Mouse (Mus musculus) liver, embryonic 14.5 days (tissue): ENCODE results near the gene Muc2.

ENCODE experiments used
- CTCF ChIP-seq: IDR thresholded peaks from 2 replicates; pipeline ENCODE4 v1.5.1; 2016; ENCODE audit warnings: antibody characterized with exemption, low read depth, control low read depth
- EP300 ChIP-seq: IDR thresholded peaks from 2 replicates; pipeline ENCODE4 v1.6.1; 2016; ENCODE audit warnings: antibody characterized with exemption, low read depth

- TF ChIP-seq EP300 (no peak; the same call in 1 of the 2 replicates), CTCF (peak; percentile 91)
Measured at GRCm38 (mm10) chr7:141670999-141671398, 19.1 kb upstream of the Muc2 start.
